Mouse (Mus musculus) liver, adult 2 months (tissue): Measurements from ENCODE around the gene Bicral.

Source experiments
- CTCF ChIP-seq: fragments of 200-500 bp; IDR thresholded peaks from 2 replicates; pipeline ENCODE4 v1.5.1; 2011; ENCODE audit warnings: low read depth, low read length, control low read depth
- POLR2A ChIP-seq: fragments of 200-500 bp; IDR thresholded peaks from 2 replicates; pipeline ENCODE4 v1.6.1; 2011; ENCODE audit warnings: low read length, control low read depth; ENCODE audit not compliant: insufficient read depth; ENCODE audit errors: extremely low read depth

DNA sequence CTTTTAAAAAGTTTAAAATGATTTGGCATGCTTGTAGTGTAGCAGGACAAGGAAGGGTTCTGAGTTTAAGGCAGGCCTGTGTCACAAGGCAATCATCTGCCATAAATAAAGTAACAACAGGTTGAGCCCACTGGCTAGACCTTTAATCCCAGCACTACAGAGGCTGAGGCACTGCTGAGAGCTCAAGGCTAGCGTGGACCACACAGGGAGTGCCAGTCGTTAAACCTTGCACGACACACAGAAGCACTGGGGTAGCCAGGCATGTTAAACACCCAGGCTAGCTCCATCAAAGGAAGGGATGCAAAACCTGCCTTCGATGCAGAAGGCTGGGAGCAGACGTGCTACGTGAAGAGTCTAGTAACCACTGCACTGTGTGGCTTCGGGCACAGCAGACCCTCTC, 14.6 kb downstream of the Bicral start:
- TF ChIP-seq CTCF: no peak
- no peak for TF ChIP-seq POLR2A
